Mouse (Mus musculus): ENCODE results near the gene Ahnak.

- no peak for TF ChIP-seq EP300 (IDR thresholded peaks at IDR 0.05; ENCODE audit: low read depth)
- TF ChIP-seq CTCF (IDR thresholded peaks at IDR 0.05; ENCODE audit: low read depth), result no peak
Measured at GRCm38 (mm10) chr19:8952241-8952640, 36.8 kb upstream of the Ahnak start.
